Mouse (Mus musculus): ENCODE measurements around the gene Mbnl2. TPM values are rescaled to one million over a fixed set of nuclear protein-coding genes. Genes with fewer than 3 reads are reported as not detected.

Mbnl2 gene
- polyA plus RNA-seq, 1 experiment from 2014 or later = 173 TPM

DNA sequence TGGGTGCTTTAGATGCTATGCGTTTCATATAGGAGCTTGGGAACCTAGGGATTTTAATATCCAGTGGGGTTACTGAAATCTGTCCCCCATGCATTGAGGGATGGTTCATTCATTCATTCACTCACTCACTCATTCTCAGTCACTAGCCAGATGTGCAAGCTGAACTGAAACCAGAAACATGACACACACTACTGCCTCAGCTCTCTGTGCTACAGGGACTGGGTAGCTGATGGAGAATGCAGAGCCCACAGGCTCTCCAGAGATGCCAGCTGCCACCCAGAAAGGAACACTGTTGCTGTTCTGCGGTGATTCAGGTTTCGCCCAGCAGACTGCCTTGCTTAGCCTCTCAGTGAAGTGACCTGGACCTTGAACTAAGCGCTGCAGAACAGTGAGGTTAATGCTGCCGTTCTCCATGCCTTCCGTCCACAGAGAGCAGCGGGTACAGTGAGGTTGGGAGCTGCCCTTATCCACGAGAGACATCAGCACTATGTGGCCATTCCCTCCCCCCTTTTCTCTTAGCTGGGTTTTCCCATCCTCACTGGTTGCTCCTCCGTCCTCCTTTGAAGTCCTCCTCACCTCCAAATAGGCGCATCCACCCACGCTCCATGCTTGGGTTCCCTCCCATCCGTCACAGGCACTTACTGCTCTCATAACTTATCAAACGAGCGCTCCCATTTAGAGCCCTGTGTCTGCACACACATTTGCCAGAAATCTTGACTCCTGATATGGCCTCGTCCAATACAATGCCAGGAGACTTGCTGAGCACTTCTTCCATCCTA is 58.2 kb downstream of the Mbnl2 start:
- 0 out of 2 replicates have a peak, but pooled peaks cover 3% of the 10 kb centered on the region for H3K36me3 ChIP-seq
- no peaks in the 10 kb centered on the region for H3K9me3 ChIP-seq (replicated peaks)
- no peaks in the 10 kb centered on the region for H3K27me3 ChIP-seq
- no peak overlapping the region for H3K4me3 ChIP-seq (replicated peaks)
- peaks cover 69% of the 10 kb centered on the region for H3K4me1 ChIP-seq
- 77% methylated on average over 15 of the region's 15 CpGs for WGBS
- H3K4me2 ChIP-seq (replicated peaks) = no peak overlapping the region
- H3K27ac ChIP-seq (replicated peaks) = no peak overlapping the region
- no peak overlapping the region for H3K9ac ChIP-seq
- ATAC-seq (ENCODE audit: insufficient number of reproducible peaks, low FRiP score, low TSS enrichment, low read depth) = no peak

DNA sequence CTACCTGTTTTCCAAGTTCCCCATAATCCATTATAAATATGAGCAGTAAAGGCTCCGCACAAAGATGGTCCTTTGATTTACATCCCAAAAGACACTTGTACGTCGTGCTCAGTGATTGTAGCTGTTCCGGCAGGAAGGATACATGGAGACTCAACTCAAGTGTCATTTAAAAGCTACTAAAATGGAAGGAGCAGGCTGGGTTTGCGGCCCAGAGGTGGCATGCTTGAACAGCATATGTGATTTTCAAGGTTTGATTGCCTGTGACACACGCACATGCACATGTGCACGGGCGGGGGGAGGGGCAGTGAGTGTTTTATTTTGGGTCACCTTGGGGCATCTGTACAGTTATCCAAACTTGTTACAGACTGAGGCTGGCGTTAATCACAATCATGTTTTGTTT is 59.9 kb downstream of the Mbnl2 start:
- Histone ChIP-seq H3K27me3 (no peaks in the 10 kb centered on the region), H3K4me3 (replicated peaks) (no peak overlapping the region), H3K9me3 (replicated peaks) (no peaks in the 10 kb centered on the region), H3K27ac (replicated peaks) (no peak overlapping the region), H3K4me2 (replicated peaks) (no peak overlapping the region), H3K36me3 (0 out of 2 replicates have a peak, but pooled peaks cover 3% of the 10 kb centered on the region), H3K4me1 (peaks cover 69% of the 10 kb centered on the region), H3K9ac (no peak overlapping the region)
- WGBS = 63% methylated on average over 9 of the region's 9 CpGs
- no peak for ATAC-seq (ENCODE audit: insufficient number of reproducible peaks, low FRiP score, low TSS enrichment, low read depth)

DNA sequence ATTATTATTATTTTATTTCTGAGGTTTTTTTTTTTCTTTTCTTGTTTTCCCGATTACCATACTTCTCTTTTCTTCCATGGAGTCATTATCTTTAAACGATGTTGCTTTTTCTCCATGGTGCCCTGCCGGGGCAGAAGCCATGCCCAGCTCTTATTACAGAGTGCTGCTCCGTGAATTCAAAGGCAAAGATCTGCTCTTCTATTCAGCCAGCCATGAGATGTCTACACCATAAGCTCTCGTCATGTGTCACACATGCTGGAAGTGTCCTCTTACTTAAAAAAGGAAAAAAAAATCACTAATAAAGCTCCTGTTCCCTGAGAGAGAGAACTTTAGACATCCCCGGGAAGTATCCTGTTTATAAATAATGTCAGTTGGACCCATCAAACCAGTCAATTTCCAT is 60.4 kb downstream of the Mbnl2 start:
- no peak for ATAC-seq (ENCODE audit: insufficient number of reproducible peaks, low FRiP score, low TSS enrichment, low read depth)
- no peak overlapping the region for H3K9ac ChIP-seq
- H3K27ac ChIP-seq (replicated peaks) = peak overlapping the region; percentile 0; the same call in 1 of the 2 replicates
- H3K4me1 ChIP-seq = peaks cover 64% of the 10 kb centered on the region
- 41% methylated on average over 6 of the region's 6 CpGs for WGBS
- H3K36me3 ChIP-seq = no peaks in the 10 kb centered on the region
- H3K4me2 ChIP-seq (replicated peaks) = no peak overlapping the region
- H3K4me3 ChIP-seq (replicated peaks) = no peak overlapping the region
- H3K27me3 ChIP-seq = no peaks in the 10 kb centered on the region
- H3K9me3 ChIP-seq (replicated peaks) = no peaks in the 10 kb centered on the region

DNA sequence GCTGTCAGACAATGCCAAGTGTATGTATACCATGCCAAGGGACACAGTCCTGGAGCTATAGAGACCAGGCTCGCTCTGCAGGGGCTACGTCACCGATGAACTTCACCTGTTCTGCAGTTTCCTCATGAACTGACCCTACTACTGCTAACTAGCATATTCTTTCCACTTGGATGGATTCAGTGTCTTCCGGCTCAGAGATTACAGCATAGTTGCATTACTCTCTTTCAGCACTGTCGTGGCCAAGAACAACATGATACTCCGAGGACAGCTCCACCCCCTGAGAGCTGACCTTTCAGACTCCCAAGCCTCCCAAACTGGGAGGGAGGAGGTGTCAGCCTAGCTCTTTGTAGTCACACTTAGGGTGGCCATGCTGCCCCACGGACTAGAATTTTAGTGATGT is 60.9 kb downstream of the Mbnl2 start:
- H3K9me3 ChIP-seq (replicated peaks) = no peaks in the 10 kb centered on the region
- H3K27ac ChIP-seq (replicated peaks) = peak overlapping the region; percentile 0; the same call in 1 of the 2 replicates
- no peak overlapping the region for H3K4me2 ChIP-seq (replicated peaks)
- peaks cover 65% of the 10 kb centered on the region for H3K4me1 ChIP-seq
- no peak overlapping the region for H3K9ac ChIP-seq
- ATAC-seq (ENCODE audit: insufficient number of reproducible peaks, low FRiP score, low TSS enrichment, low read depth) = no peak
- H3K27me3 ChIP-seq = no peaks in the 10 kb centered on the region
- 45% methylated on average over 7 of the region's 7 CpGs for WGBS
- no peak overlapping the region for H3K4me3 ChIP-seq (replicated peaks)
- H3K36me3 ChIP-seq = no peaks in the 10 kb centered on the region

DNA sequence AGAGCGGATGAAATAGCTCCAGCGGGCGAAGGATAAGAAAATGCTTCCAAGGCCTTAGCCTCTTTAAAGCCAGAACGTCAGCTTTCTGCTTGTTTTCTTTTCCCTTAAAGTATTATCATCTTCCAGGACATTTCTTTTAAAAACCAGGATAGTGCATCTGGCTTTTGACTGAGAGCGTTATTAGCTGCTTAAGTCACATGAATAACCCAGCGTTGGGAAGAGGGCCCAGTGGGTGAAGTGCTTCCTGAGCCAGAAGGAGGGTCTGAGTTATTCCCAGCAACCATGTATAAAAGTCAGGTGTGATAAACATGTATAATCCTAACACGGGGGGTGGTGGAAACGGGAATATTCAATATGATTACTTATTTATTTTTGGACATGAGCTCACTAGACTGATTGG is 61.4 kb downstream of the Mbnl2 start:
- no peaks in the 10 kb centered on the region for H3K9me3 ChIP-seq (replicated peaks)
- H3K27ac ChIP-seq (replicated peaks) = peak overlapping the region; percentile 0; the same call in 1 of the 2 replicates
- no peaks in the 10 kb centered on the region for H3K36me3 ChIP-seq
- H3K4me1 ChIP-seq = peaks cover 68% of the 10 kb centered on the region
- H3K4me3 ChIP-seq (replicated peaks) = no peak overlapping the region
- no peak for ATAC-seq (ENCODE audit: insufficient number of reproducible peaks, low FRiP score, low TSS enrichment, low read depth)
- H3K9ac ChIP-seq = no peak overlapping the region
- WGBS = 60% methylated on average over 8 of the region's 8 CpGs
- H3K4me2 ChIP-seq (replicated peaks) = no peak overlapping the region
- no peaks in the 10 kb centered on the region for H3K27me3 ChIP-seq

DNA sequence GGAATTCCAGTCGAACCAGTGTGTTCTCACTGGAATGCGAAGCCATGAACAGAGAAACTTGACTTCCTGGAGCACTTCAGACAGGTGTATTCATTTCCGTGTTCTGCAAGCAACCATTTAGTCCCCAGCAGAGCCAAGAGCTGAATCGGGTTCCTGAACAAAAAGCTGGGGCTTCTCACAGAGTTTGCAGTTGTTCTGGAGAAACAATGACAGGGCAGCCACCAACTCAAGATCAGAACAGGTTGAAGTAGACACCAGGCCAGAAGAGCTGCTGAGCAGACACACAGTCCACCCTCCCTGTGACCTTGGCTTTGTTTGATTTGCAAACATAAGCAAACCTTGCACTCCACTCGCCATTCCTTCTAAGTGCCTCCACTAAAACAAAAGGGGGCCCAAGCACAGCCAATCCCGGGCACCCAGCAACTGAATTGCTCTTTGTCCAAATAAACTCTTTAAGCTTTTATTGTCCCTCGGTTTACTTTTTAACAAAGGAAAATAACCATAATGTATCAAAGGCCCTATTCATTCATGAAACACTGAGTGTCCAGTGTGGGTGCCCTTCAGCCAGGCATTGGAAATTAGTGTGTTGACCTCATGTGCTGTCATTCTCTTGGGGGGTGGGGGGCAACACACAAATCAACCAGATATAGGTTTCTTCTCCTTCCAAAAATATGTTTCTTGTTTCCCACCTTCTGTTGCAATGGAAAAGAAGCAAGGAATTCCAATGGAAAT is 62.4 kb downstream of the Mbnl2 start:
- no peak for ATAC-seq (ENCODE audit: insufficient number of reproducible peaks, low FRiP score, low TSS enrichment, low read depth)
- peak overlapping the region; percentile 22; the same call in 1 of the 2 replicates for H3K27ac ChIP-seq (replicated peaks)
- 40% methylated on average over 7 of the region's 7 CpGs for WGBS

DNA sequence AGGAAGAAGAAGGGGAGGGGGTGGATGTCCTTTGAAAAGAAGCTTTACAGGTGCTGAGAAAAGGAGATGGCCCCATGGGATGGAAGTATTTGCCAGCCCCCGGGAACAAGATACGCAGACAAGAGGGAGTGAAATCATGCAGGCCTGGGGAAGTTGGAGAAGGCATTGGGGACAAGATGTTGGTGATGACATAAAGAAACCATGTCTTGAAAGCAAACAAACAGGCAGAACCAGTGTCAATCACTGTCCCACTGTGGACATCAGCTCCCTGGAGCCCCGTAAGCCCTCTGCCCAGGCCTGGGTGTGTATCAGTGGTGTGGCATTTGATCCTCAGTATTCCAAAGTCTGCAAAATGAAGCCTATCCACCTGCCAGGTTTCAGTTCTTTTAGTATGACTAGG is 63.2 kb downstream of the Mbnl2 start:
- no peak for ATAC-seq (ENCODE audit: insufficient number of reproducible peaks, low FRiP score, low TSS enrichment, low read depth)
- Histone ChIP-seq H3K4me1 (peaks cover 57% of the 10 kb centered on the region), H3K27ac (replicated peaks) (no peak overlapping the region), H3K9me3 (replicated peaks) (no peaks in the 10 kb centered on the region), H3K36me3 (no peaks in the 10 kb centered on the region), H3K9ac (no peak overlapping the region), H3K4me2 (replicated peaks) (no peak overlapping the region), H3K27me3 (no peaks in the 10 kb centered on the region), H3K4me3 (replicated peaks) (no peak overlapping the region)
- WGBS = 78% methylated on average over 3 of the region's 3 CpGs

More for the DNA sequence above, 62.4 kb downstream of the Mbnl2 start:
- Histone ChIP-seq H3K27me3 (no peaks in the 10 kb centered on the region), H3K9ac (no peak overlapping the region), H3K4me3 (replicated peaks) (no peak overlapping the region), H3K36me3 (no peaks in the 10 kb centered on the region), H3K9me3 (replicated peaks) (no peaks in the 10 kb centered on the region), H3K4me1 (peaks cover 64% of the 10 kb centered on the region), H3K4me2 (replicated peaks) (no peak overlapping the region)

DNA sequence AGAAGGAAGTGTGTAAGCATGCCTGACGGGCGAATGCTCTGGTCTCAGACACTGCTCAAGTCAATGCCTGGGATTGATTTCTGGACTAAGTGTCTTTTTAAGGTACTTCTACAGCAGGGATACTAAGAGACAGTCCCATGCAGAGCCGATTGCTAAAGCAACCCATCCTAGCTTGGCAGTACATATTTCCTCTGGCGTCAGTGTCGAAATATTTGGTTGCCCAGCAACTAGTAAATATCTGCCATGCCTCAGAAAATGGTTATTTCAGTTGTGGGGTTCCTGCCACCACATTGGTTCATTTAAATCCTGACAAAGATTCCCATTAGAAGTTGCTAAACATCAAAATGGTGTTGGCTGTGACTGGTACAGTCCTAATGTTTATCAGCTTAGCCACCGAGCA is 66.4 kb downstream of the Mbnl2 start:
- Histone ChIP-seq H3K4me2 (replicated peaks) (no peak overlapping the region), H3K36me3 (peaks cover 20% of the 10 kb centered on the region), H3K9me3 (replicated peaks) (peaks cover 6% of the 10 kb centered on the region; the same call in 1 of the 2 replicates), H3K4me3 (replicated peaks) (no peak overlapping the region), H3K4me1 (peaks cover 27% of the 10 kb centered on the region), H3K27ac (replicated peaks) (0 out of 2 replicates have a peak overlapping the region, but pooled peaks have one; percentile 25), H3K27me3 (no peaks in the 10 kb centered on the region), H3K9ac (no peak overlapping the region)
- WGBS = 48% methylated on average over 6 of the region's 6 CpGs
- no peak for ATAC-seq (ENCODE audit: insufficient number of reproducible peaks, low FRiP score, low TSS enrichment, low read depth)

DNA sequence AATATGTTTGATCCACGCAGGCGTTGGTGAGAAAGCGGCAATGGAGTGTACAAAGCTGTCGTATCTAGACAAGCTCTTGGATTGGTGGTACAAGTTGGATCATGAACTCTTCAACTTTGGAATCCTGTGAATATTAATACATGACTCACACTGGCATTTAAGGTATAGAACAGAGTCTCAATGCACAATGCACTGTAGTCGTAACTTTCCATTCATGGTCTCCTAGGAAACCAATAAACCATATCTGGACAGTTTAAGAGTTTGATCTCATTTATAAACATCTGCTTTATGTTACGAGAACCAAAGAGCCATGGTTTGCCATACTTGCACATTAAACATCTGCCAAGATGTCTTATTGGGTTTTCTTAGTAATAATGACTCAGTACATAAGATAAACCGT is 66.9 kb downstream of the Mbnl2 start:
- Histone ChIP-seq H3K4me3 (replicated peaks) (no peak overlapping the region), H3K36me3 (peaks cover 24% of the 10 kb centered on the region), H3K4me1 (peaks cover 23% of the 10 kb centered on the region), H3K27me3 (no peaks in the 10 kb centered on the region), H3K9me3 (replicated peaks) (peaks cover 8% of the 10 kb centered on the region; the same call in 1 of the 2 replicates), H3K4me2 (replicated peaks) (no peak overlapping the region), H3K27ac (replicated peaks) (peak overlapping the region; percentile 25; the same call in 1 of the 2 replicates), H3K9ac (no peak overlapping the region)
- ATAC-seq (ENCODE audit: insufficient number of reproducible peaks, low FRiP score, low TSS enrichment, low read depth) = peak; percentile 15; the same call in 1 of the 2 replicates
- WGBS = 56% methylated on average over 7 of the region's 7 CpGs

DNA sequence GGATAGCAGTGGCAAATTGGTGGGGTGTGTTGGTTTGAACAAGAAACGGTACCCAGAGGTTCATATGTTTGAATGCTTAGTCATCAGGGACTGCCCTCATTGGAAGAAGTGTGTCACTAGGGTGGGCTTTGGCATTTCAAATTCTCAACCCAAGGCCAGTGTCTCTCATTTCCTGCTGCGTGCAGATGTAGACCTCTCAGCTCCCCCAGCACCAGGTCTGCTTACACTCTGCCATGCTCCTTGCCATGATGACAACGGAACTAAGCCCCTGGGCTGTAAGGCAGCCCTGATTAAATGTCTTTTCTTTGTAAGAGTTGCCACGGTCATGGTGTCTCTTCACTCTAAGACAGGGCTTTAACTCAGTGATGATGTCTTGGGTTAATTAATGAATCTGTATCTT is 69.2 kb downstream of the Mbnl2 start:
- Histone ChIP-seq H3K9me3 (replicated peaks) (peaks cover 8% of the 10 kb centered on the region; the same call in 1 of the 2 replicates), H3K27me3 (no peaks in the 10 kb centered on the region), H3K36me3 (peaks cover 43% of the 10 kb centered on the region), H3K4me1 (peaks cover 15% of the 10 kb centered on the region), H3K4me3 (replicated peaks) (no peak overlapping the region), H3K27ac (replicated peaks) (no peak overlapping the region), H3K4me2 (replicated peaks) (no peak overlapping the region), H3K9ac (no peak overlapping the region)
- WGBS = 88% methylated on average over 4 of the region's 4 CpGs
- ATAC-seq (ENCODE audit: insufficient number of reproducible peaks, low FRiP score, low TSS enrichment, low read depth) = no peak
